Comparison of ENCODE assay signal across 9 mouse cellular contexts in genomic region chrX:137019310-137019709, GRCm38 (mm10). TPM values are rescaled to one million over a fixed set of nuclear protein-coding genes. Genes with fewer than 3 reads are reported as not detected.
DNase-seq lines count a peak whose midpoint lies in the region; ATAC-seq and TF ChIP-seq lines count a peak whose summit lies in the region.
"Had no signal": no experiment of that assay in that cellular context is flagged by ENCODE, and none has a peak within 500 bp of the region (broad histone marks: within the 10 kb centered on the region; RNA-seq: fewer than 3 reads in every experiment).

No protein-coding gene starts in this region.

- H3K79me2 ChIP-seq in myocyte (ENCODE audit: control insufficient read depth, insufficient read depth) = no peaks in the 10 kb centered on the region

- H3ac ChIP-seq in myocyte (ENCODE audit: control insufficient read depth, insufficient read length) = no peak overlapping the region

- peak; percentile 32 for DNase-seq in left cerebral cortex, adult 11 months (ENCODE audit: low spot score)
- DNase-seq in left cerebral cortex, adult 8-10 months (ENCODE audit: low spot score in 2 of 2) = no peak
- peak; percentile 59 for DNase-seq in adrenal gland, postnatal 25 days
- peak; percentile 65 for DNase-seq in embryonic facial prominence, embryonic 14.5 days (ENCODE audit: low spot score)
- DNase-seq in limb, embryonic 11.5 days (ENCODE audit: low spot score) = peak; percentile 64
- peak; percentile 4 to 11 for DNase-seq in thymus, adult 18-20 months

- 20% methylated on average over 1 of the region's 1 CpGs for WGBS in embryonic facial prominence, embryonic 14.5 days
- 11% methylated on average over 1 of the region's 1 CpGs for WGBS in limb, embryonic 11.5 days

- H3K9ac ChIP-seq in embryonic facial prominence, embryonic 14.5 days (ENCODE audit: low read depth, low read length) = no peak overlapping the region
- H3K9ac ChIP-seq in limb, embryonic 11.5 days (ENCODE audit: low read length) = no peak overlapping the region
- H3K9ac ChIP-seq: lung, embryonic 15.5 days had no signal

- H3K4me2 ChIP-seq in embryonic facial prominence, embryonic 14.5 days (ENCODE audit: low read depth, low read length) = no peak overlapping the region
- no peak overlapping the region for H3K4me2 ChIP-seq in limb, embryonic 11.5 days (ENCODE audit: low read depth, severe bottlenecking)
- no peak overlapping the region for H3K4me2 ChIP-seq in myocyte (ENCODE audit: low read depth)
- H3K4me2 ChIP-seq: lung, embryonic 15.5 days had no signal

- H3K27ac ChIP-seq in embryonic facial prominence, embryonic 14.5 days (replicated peaks; ENCODE audit: low read depth, low read length) = no peak overlapping the region
- no peak overlapping the region for H3K27ac ChIP-seq in limb, embryonic 11.5 days (replicated peaks; ENCODE audit: low read depth, low read length)
- H3K27ac ChIP-seq: lung, embryonic 15.5 days had no signal

- H3K4me3 ChIP-seq in embryonic facial prominence, embryonic 14.5 days (ENCODE audit: low read depth, low read length) = no peak overlapping the region
- H3K4me3 ChIP-seq in limb, embryonic 11.5 days (ENCODE audit: low read depth, low read length) = no peak overlapping the region
- no peak overlapping the region for H3K4me3 ChIP-seq in myocyte
- H3K4me3 ChIP-seq: lung, embryonic 15.5 days had no signal

- no peaks in the 10 kb centered on the region for H3K36me3 ChIP-seq in embryonic facial prominence, embryonic 14.5 days (ENCODE audit: control insufficient read depth, insufficient read depth, low read length)
- no peaks in the 10 kb centered on the region for H3K36me3 ChIP-seq in limb, embryonic 11.5 days (ENCODE audit: control insufficient read depth, insufficient read depth, low read length)
- no peaks in the 10 kb centered on the region for H3K36me3 ChIP-seq in myocyte (ENCODE audit: control insufficient read depth, insufficient read depth)

- no peaks in the 10 kb centered on the region for H3K4me1 ChIP-seq in embryonic facial prominence, embryonic 14.5 days (ENCODE audit: control insufficient read depth, insufficient read depth, low read length)
- H3K4me1 ChIP-seq in limb, embryonic 11.5 days (ENCODE audit: control insufficient read depth, insufficient read depth, low read length) = no peaks in the 10 kb centered on the region
- H3K4me1 ChIP-seq: lung, embryonic 15.5 days had no signal

- TF ChIP-seq POLR2A in myocyte (IDR thresholded peaks at IDR 0.05; ENCODE audit: insufficient read length, low read depth) = no peak

- no peak for ATAC-seq in embryonic facial prominence, embryonic 14.5 days (ENCODE audit: low read depth)
- ATAC-seq in inflammation-experienced regulatory T-cells, adult 6 months = peak; percentile 79
- no peak for ATAC-seq in limb, embryonic 11.5 days (ENCODE audit: insufficient number of reproducible peaks, low FRiP score, low TSS enrichment, low read depth)

- no peaks in the 10 kb centered on the region for H3K27me3 ChIP-seq in embryonic facial prominence, embryonic 14.5 days (replicated peaks; ENCODE audit: control insufficient read depth, insufficient read depth, low read length)
- H3K27me3 ChIP-seq in limb, embryonic 11.5 days (ENCODE audit: control insufficient read depth, insufficient read depth, low read length) = no peaks in the 10 kb centered on the region
- no peaks in the 10 kb centered on the region for H3K27me3 ChIP-seq in myocyte (ENCODE audit: control insufficient read depth, insufficient read depth, insufficient read length)
- H3K27me3 ChIP-seq: lung, embryonic 15.5 days had no signal

- no peaks in the 10 kb centered on the region for H3K9me3 ChIP-seq in embryonic facial prominence, embryonic 14.5 days (ENCODE audit: control insufficient read depth, low read length)
- no peaks in the 10 kb centered on the region for H3K9me3 ChIP-seq in limb, embryonic 11.5 days (ENCODE audit: control insufficient read depth, low read length)
- H3K9me3 ChIP-seq: lung, embryonic 15.5 days had no signal

TF ChIP-seq in myocyte, 11 proteins besides CTCF, POLR2A, EP300 and RAD21:
- no peak for TF ChIP-seq POLR2AphosphoS2 (IDR thresholded peaks at IDR 0.05; ENCODE audit: insufficient read length, low read depth)
- peak; percentile 84 for TF ChIP-seq SRF (IDR thresholded peaks at IDR 0.05; ENCODE audit: control insufficient read depth, insufficient read length, low read depth)

RNA-seq across cellular contexts. Expression of gene Slc25a53, which starts 18.8 kb away (rescaled TPM):
- total RNA-seq in left cerebral cortex, adult 8-10 months (2022) = 10 to 100 TPM; 21.4 to 39.2 (median 30.0) TPM
- total RNA-seq in adrenal gland, postnatal 25 days (2021) = 13.5 and 13.7 TPM in 2 replicates
- polyA plus RNA-seq in embryonic facial prominence, embryonic 14.5 days (2014; fragmentation: Nextera tagmentation; extraction: Ambion mirVana) = 9.8 and 13.6 TPM in 2 replicates
- 10 to 100 TPM in 1 of 3 experiments, 1 to 10 TPM in 2; 5.3 to 12.8 (median 6.4) TPM for polyA plus RNA-seq in inflammation-experienced regulatory T-cells, adult 6 months (2017; shearing (Covaris generic))
- 12.7 TPM in 2 replicates for polyA plus RNA-seq in limb, embryonic 11.5 days (2014; fragmentation: Nextera tagmentation; extraction: Ambion mirVana)
- 1.1 TPM for polyA plus RNA-seq in myocyte (2012; fragmentation: generic; extraction: Trizol)

RNA-seq across cellular contexts. Expression of gene Zcchc18, which starts 26.4 kb away (rescaled TPM):
- total RNA-seq in left cerebral cortex, adult 8-10 months (2022) = 100 to 1,000 TPM; 270 to 291 (median 281) TPM
- total RNA-seq in adrenal gland, postnatal 25 days (2021) = 8.3 and 13.7 TPM in 2 replicates
- polyA plus RNA-seq in embryonic facial prominence, embryonic 14.5 days (2014; fragmentation: Nextera tagmentation; extraction: Ambion mirVana) = 21.5 and 23.3 TPM in 2 replicates
- 10 to 100 TPM; 51.8 to 54.5 (median 53.6) TPM for polyA plus RNA-seq in inflammation-experienced regulatory T-cells, adult 6 months (2017; shearing (Covaris generic))
- polyA plus RNA-seq in limb, embryonic 11.5 days (2014; fragmentation: Nextera tagmentation; extraction: Ambion mirVana) = 43.4 and 45.2 TPM in 2 replicates
- polyA plus RNA-seq in myocyte (2012; fragmentation: generic; extraction: Trizol) = 0.01 TPM

RNA-seq across cellular contexts. Expression of gene Fam199x, which starts 30.1 kb away (rescaled TPM):
- 10 to 100 TPM in 3 of 4 experiments, 1 to 10 TPM in 1; 9.7 to 11.0 (median 10.4) TPM for total RNA-seq in left cerebral cortex, adult 8-10 months (2022)
- total RNA-seq in adrenal gland, postnatal 25 days (2021) = 6.3 and 7.2 TPM in 2 replicates
- 7.5 TPM in 2 replicates for polyA plus RNA-seq in embryonic facial prominence, embryonic 14.5 days (2014; fragmentation: Nextera tagmentation; extraction: Ambion mirVana)
- 1 to 10 TPM; 3.0 to 5.2 (median 4.1) TPM for polyA plus RNA-seq in inflammation-experienced regulatory T-cells, adult 6 months (2017; shearing (Covaris generic))
- polyA plus RNA-seq in limb, embryonic 11.5 days (2014; fragmentation: Nextera tagmentation; extraction: Ambion mirVana) = 18.6 and 19.4 TPM in 2 replicates
- polyA plus RNA-seq in myocyte (2012; fragmentation: generic; extraction: Trizol) = 0.44 TPM

RNA-seq across cellular contexts. Expression of gene Tmsb15b1, which starts 42.6 kb away (rescaled TPM):
- 10 to 100 TPM in 1 of 4 experiments, 1 to 10 TPM in 3; 1.6 to 10.7 (median 7.7) TPM for total RNA-seq in left cerebral cortex, adult 8-10 months (2022)
- total RNA-seq in adrenal gland, postnatal 25 days (2021) = 1.8 and 3.2 TPM in 2 replicates
- polyA plus RNA-seq in embryonic facial prominence, embryonic 14.5 days (2014; fragmentation: Nextera tagmentation; extraction: Ambion mirVana) = 26.8 and 30.7 TPM in 2 replicates
- polyA plus RNA-seq in inflammation-experienced regulatory T-cells, adult 6 months (2017; shearing (Covaris generic)) = 10 to 100 TPM; 22.3 to 36.5 (median 26.2) TPM
- polyA plus RNA-seq in limb, embryonic 11.5 days (2014; fragmentation: Nextera tagmentation; extraction: Ambion mirVana) = 21.1 and 24.1 TPM in 2 replicates
- polyA plus RNA-seq in myocyte (2012; fragmentation: generic; extraction: Trizol) = not detected

RNA-seq across cellular contexts. Expression of gene Tmsb15l, which starts 42.6 kb away (rescaled TPM):
- 1 to 10 TPM; 1.3 to 5.9 (median 2.0) TPM for total RNA-seq in left cerebral cortex, adult 8-10 months (2022)
- 0.67 and 3.5 TPM in 2 replicates for total RNA-seq in adrenal gland, postnatal 25 days (2021)
- 1.8 and 6.2 TPM in 2 replicates for polyA plus RNA-seq in embryonic facial prominence, embryonic 14.5 days (2014; fragmentation: Nextera tagmentation; extraction: Ambion mirVana)
- polyA plus RNA-seq in inflammation-experienced regulatory T-cells, adult 6 months (2017; shearing (Covaris generic)) = 10 to 100 TPM in 1 of 3 experiments, 1 to 10 TPM in 2; 1.1 to 16.5 (median 2.6) TPM
- polyA plus RNA-seq in limb, embryonic 11.5 days (2014; fragmentation: Nextera tagmentation; extraction: Ambion mirVana) = 6.1 and 8.1 TPM in 2 replicates
- polyA plus RNA-seq in myocyte (2012; fragmentation: generic; extraction: Trizol) = not detected

Comparison
In these comparisons a context has a peak if more than half of its experiments do, and no peak if none do; other contexts are left out.
1. DNase-seq: peak in left cerebral cortex, adult 11 months (single experiment), adrenal gland, postnatal 25 days (single experiment), embryonic facial prominence, embryonic 14.5 days (single experiment), limb, embryonic 11.5 days (single experiment) and thymus, adult 18-20 months (2 of 2); none in left cerebral cortex, adult 8-10 months (0 of 2).
2. RNA of gene Zcchc18, which starts 26.4 kb away (polyA plus RNA-seq): 51.8 to 54.5 TPM in inflammation-experienced regulatory T-cells, adult 6 months, 43.4 to 45.2 TPM in limb, embryonic 11.5 days and 21.5 to 23.3 TPM in embryonic facial prominence, embryonic 14.5 days; 0.01 TPM in myocyte (single experiment); every median in the first group is over 10 times any median in the second.